Mouse (Mus musculus) G1E (cell line): ENCODE data around the gene Erbb2.

Experiments used
- CTCF ChIP-seq: IDR thresholded peaks from 2 replicates; pipeline ENCODE4 v1.5.1; 2012; ENCODE audit warnings: low read depth, low read length, inconsistent platforms, mixed read lengths
- GATA1 ChIP-seq: IDR thresholded peaks from 2 replicates; pipeline ENCODE4 v1.6.1; 2012; ENCODE audit warnings: borderline replicate concordance, low read length, inconsistent platforms, mixed read lengths
- POLR2AphosphoS5 ChIP-seq: IDR thresholded peaks from 2 replicates; pipeline ENCODE4 v1.6.1; 2012; ENCODE audit warnings: low read depth, low read length, inconsistent platforms; ENCODE audit not compliant: insufficient replicate concordance
- TAL1 ChIP-seq: conservative IDR thresholded peaks from 2 replicates; pipeline ENCODE4 v1.6.1; 2012; ENCODE audit warnings: low read depth, low read length, inconsistent platforms, mixed read lengths

DNA sequence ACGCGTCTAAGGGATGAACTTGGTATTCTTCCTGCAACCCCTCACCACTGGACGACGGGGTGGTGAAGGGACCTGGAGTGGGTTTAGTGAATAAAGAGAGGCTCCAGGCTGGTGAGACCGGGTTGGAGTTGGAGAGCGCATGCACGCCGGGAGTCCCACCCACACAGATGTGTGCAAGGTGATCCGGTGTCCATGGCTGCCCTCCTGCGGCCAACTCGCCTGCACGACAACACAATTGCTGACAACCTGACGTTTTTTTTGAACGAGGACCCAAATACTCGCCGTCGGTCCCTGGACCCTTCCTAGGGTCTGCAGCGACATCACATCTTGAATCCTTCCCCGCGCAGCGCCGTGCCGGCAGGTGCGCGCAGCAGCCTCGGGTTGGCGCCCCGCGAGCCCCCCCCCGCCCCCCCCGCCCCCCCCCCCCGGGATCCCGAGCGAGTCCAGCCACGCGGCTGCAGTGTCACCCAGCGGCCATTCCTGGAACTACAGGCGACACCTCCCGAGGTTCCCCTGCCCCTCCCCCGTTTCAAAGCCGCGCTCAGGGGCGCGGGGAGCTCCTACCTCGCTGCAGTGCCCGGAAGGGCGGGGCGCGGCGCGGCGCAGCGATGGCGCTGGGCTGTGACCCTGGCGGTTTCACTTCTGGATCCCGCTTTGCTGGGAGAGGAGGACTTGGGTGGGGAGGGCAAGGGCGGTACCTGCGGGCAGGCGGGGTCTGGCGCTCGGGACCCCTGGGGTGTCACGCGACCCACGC lies 45.3 kb downstream of the Erbb2 start:
- 0 out of 2 replicates have a peak, but pooled peaks have one; percentile 30 for TF ChIP-seq CTCF
- no peak for TF ChIP-seq GATA1
- TF ChIP-seq TAL1: no peak
- no peak for TF ChIP-seq POLR2AphosphoS5
